Mouse (Mus musculus) testis, adult 2 months (tissue): Measurements from ENCODE around the gene Msh6. TPM values are rescaled to one million over a fixed set of nuclear protein-coding genes. Genes with fewer than 3 reads are reported as not detected.
"Not testable (repeated sequence)": the region's sequence is repeated elsewhere in the genome, so short reads cannot be mapped to it uniquely, and the experiment has no call there.

Experiments
- H3K27ac ChIP-seq: fragments of 200-500 bp; 2 replicates; pipeline ENCODE4 v1.5.1; 2012; ENCODE audit warnings: low read depth, low read length; ENCODE audit not compliant: control insufficient read depth, insufficient read depth
- H3K27me3 ChIP-seq: fragments of 200-500 bp; 2 replicates; pipeline ENCODE4 v1.6.1; 2012; ENCODE audit warnings: mild to moderate bottlenecking, low read length, moderate library complexity; ENCODE audit not compliant: control insufficient read depth, insufficient read depth
- H3K36me3 ChIP-seq: fragments of 200-500 bp; 2 replicates; pipeline ENCODE4 v1.6.1; 2012; ENCODE audit warnings: mild to moderate bottlenecking, low read length; ENCODE audit not compliant: control insufficient read depth, insufficient read depth
- H3K4me1 ChIP-seq: fragments of 200-500 bp; 2 replicates; pipeline ENCODE4 v1.6.1; 2012; ENCODE audit warnings: low read length; ENCODE audit not compliant: control insufficient read depth, insufficient read depth
- H3K4me3 ChIP-seq: fragments of 200-500 bp; 2 replicates; pipeline ENCODE4 v1.5.1; 2012; ENCODE audit warnings: low read depth, mild to moderate bottlenecking, low read length, moderate library complexity, mixed read lengths; ENCODE audit not compliant: control insufficient read depth
- CTCF ChIP-seq: fragments of 200-500 bp; IDR thresholded peaks from 2 replicates; pipeline ENCODE4 v1.5.1; 2012; ENCODE audit warnings: low read depth, mild to moderate bottlenecking, inconsistent platforms, low read length, moderate library complexity; ENCODE audit not compliant: control insufficient read depth, insufficient read depth, insufficient replicate concordance
- POLR2A ChIP-seq: fragments of 200-500 bp; IDR thresholded peaks from 2 replicates; pipeline ENCODE4 v1.6.1; 2012; ENCODE audit warnings: low read depth, mild to moderate bottlenecking, inconsistent platforms, low read length, moderate library complexity; ENCODE audit not compliant: control insufficient read depth
- polyA plus RNA-seq: library from polyadenylated mRNA; depleted of rRNA; stranded (reverse); fragments of >200 nt; gene quantifications from 2 replicates; pipeline ENCODE4 v1.2.3, GENCODE M21; 2012; rRNA removed

Gene Msh6
- polyA plus RNA-seq, 1 experiment, result 4.9 TPM

DNA sequence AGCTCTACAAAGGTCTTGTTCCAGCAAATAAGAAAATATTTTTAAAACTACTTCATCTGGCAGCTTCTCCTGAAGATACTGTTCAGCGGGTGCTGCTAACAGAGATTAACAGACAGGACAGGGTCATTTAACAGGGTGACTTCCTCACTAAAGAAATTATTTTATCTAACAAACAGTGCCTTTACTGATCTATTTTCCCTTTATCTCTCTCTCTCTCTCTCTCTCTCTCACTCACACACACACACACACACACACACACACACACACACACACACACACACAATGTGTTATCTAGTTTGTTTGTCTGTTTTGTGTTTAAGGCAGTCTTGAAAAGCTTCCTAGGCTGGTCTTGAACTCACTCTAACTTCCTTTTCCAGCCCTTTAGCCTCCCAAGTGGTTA, 39.6 kb downstream of the Msh6 start:
- no peaks in the 10 kb centered on the region for H3K27me3 ChIP-seq
- peak overlapping the region; percentile 58 for H3K4me3 ChIP-seq
- TF ChIP-seq POLR2A, result no peak
- no peak for TF ChIP-seq CTCF
- H3K4me1 ChIP-seq, result no peaks in the 10 kb centered on the region
- H3K27ac ChIP-seq, result no peak overlapping the region
- no peaks in the 10 kb centered on the region; the same call in 1 of the 2 replicates for H3K36me3 ChIP-seq

DNA sequence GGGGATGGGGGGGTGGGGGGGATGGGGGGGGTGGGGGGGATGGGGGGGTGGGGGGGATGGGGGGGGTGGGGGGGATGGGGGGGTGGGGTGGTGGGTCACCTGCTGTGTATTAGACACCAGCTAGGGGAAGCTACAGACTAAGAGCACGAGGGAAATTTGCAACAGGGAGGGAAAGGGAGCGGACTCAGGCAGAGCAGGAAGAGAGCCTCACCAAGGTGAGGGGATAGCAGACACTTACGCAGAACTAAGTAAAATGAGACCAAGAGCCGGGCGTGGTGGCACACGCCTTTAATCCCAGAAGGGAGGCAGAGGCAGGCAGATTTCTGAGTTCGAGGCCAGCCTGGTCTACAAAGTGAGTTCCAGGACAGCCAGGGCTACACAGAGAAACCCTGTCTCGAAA, 41.2 kb downstream of the Msh6 start:
- H3K36me3 ChIP-seq, H3K4me3 ChIP-seq, H3K27ac ChIP-seq, H3K27me3 ChIP-seq, H3K4me1 ChIP-seq: not testable (repeated sequence)

DNA sequence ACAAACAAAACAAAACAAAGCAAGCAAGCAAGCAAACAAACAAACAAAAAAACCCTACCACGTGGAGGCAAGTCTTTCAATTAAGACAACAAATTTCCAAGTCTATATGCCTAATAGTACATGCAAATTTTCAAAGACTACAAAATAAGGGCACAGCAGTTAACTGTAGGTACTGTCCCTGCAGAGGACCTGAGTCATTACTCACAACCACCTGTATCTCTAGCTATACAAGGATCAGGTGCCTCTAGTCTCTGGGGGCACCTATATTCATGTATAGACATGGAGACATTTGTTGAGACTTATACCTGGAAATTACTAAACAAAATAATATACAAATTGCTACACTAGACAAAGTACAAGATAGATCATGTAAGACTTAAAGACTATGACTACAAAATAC, 49.1 kb downstream of the Msh6 start:
- no peaks in the 10 kb centered on the region for H3K36me3 ChIP-seq
- TF ChIP-seq POLR2A, result no peak
- no peak for TF ChIP-seq CTCF

DNA sequence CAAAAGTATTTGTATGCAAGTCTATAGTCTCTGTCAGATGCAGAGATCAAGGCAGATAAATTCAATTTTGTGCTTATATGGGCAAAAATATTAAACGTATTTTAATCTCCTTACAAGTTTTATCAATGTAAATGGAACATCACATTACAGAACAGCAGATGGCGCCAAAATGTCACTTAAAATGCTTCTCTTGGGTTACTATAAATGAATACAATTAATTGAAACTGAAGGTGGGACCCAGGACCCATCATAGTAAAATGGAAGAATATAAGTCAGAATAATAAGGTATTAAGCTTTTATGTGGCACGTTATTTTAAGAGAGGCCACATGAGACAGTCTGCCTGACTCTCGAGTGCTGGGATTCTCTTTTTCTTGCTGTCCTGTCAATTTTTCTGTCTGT, 50.4 kb downstream of the Msh6 start:
- no peaks in the 10 kb centered on the region for H3K4me1 ChIP-seq
- no peaks in the 10 kb centered on the region for H3K36me3 ChIP-seq
- no peak overlapping the region for H3K4me3 ChIP-seq
- no peak overlapping the region for H3K27ac ChIP-seq
- no peaks in the 10 kb centered on the region for H3K27me3 ChIP-seq
- TF ChIP-seq CTCF, result no peak
- no peak for TF ChIP-seq POLR2A

More for the DNA sequence above, 49.1 kb downstream of the Msh6 start:
- H3K27me3 ChIP-seq, result no peaks in the 10 kb centered on the region
- H3K4me1 ChIP-seq, result no peaks in the 10 kb centered on the region
- H3K27ac ChIP-seq, result no peak overlapping the region
- H3K4me3 ChIP-seq, result no peak overlapping the region

DNA sequence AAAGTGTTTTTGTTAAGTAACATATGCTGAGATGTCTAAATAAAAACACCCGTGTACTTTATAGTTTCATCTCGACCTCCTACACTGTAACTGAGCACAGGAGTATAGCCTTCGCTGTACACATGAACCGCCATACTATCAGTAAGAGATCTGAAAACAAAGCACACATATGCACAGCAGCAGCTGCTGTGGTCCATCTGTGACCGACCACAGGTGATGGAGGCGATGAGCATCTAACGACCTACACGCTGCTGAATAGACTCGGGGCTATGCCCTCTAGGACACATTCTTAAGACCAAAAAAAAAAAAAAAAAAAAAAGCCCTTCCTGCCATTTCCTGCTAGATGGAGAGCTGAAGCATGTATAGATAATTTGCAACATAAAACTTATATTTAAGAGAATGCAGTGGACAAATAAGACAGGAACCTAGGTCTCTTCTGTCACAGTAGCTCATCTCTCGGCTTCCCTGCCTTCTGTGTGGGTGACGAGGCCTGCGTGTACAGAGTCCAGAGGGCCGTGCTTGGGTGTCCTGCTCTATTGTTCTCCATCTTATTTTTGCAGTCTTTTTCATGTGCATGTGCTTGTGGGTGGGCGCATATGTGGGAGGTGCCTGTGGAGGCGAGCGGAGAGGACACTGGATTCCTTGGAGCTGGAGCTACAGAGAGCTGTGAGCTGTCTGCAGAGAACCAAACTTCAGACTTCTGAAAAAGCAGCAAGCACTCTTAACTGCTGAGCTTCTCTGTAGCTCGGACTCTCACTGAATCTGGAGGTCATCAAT, 54.5 kb downstream of the Msh6 start:
- no peak overlapping the region for H3K27ac ChIP-seq
- no peaks in the 10 kb centered on the region for H3K36me3 ChIP-seq
- no peaks in the 10 kb centered on the region for H3K27me3 ChIP-seq
- TF ChIP-seq POLR2A (no peak), CTCF (no peak)
- no peak overlapping the region for H3K4me3 ChIP-seq
- no peaks in the 10 kb centered on the region for H3K4me1 ChIP-seq

DNA sequence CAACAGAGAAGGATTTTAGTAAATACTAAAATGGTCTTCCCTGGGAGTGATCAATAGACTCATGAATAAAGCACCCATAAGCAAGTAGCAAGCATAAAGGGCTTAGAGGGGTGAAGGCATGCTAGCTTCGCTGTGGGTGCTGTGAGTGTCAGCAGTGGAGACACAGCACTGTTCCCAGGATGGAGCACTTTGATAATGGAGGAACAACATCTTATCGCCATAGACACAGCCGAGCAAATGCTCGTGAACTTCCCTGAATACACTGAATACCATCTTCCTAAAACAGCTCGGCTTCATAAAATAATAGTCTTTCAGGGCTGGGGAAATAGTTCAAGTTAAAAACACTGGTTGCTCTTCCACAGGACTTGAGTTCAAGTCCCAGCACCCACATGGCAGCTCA, 56.9 kb downstream of the Msh6 start:
- Histone ChIP-seq H3K27me3 (no peaks in the 10 kb centered on the region), H3K4me1 (no peaks in the 10 kb centered on the region), H3K4me3 (no peak overlapping the region), H3K27ac (no peak overlapping the region), H3K36me3 (no peaks in the 10 kb centered on the region)
- TF ChIP-seq POLR2A, result no peak
- no peak for TF ChIP-seq CTCF

DNA sequence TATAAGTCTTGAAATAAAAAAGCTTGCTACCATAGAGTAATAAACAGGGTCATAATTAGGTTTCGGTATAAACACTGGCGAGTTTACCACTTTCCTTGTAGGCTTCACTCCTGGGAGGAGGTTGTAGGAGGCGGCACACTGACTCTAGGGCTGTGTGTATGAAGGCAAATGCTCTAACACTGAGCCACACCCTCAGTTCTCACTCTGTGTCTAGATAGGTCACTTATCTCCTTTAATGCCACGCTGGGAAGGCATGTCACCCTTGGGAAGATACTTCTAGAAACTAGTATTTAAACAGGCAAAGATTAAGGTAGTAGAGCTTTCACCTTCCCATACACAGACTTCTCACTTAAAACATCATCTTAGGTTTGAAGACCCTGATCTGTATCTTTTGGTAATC, 59.6 kb downstream of the Msh6 start:
- TF ChIP-seq CTCF (no peak), POLR2A (no peak)

More for the DNA sequence above, 59.6 kb downstream of the Msh6 start:
- Histone ChIP-seq H3K4me1 (no peaks in the 10 kb centered on the region), H3K36me3 (no peaks in the 10 kb centered on the region), H3K27me3 (no peaks in the 10 kb centered on the region), H3K4me3 (no peak overlapping the region), H3K27ac (no peak overlapping the region)

Other genes starting within 250 kb of the Msh6 start
- 1.8 and 2.8 TPM in 2 replicates for gene Kcnk12, start 177.1 kb upstream of the Msh6 start, polyA plus RNA-seq
- gene Rpl36-ps4, start 54.1 kb upstream of the Msh6 start, polyA plus RNA-seq, result not detected in 2 replicates
- gene Fbxo11, start 90.2 kb downstream of the Msh6 start, polyA plus RNA-seq, result 7.9 and 8.6 TPM in 2 replicates